ENCODE assay signal across 17 mouse cellular contexts in the genomic region with DNA sequence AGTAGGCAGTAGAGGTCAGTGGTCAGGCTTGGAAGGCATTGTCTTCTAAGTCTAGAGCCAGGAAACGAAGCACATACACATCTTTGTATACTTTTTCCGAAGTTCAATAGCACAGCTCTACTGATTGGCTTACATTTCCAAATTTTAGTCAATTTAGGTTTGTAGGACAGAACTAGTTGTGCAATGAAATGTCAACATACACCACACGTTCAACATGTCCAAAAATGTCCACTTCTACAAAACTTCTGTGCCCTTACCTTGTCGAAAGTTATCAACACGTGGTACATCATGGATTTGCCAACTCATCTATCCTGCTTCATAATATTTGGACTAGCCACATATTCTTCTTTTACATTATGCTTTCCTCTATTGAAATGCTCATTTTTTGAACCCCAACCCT. TPM values are rescaled to one million over a fixed set of nuclear protein-coding genes. Genes with fewer than 3 reads are reported as not detected.
DNase-seq lines count a peak whose midpoint lies in the region; ATAC-seq and TF ChIP-seq lines count a peak whose summit lies in the region.
"Had no signal": no experiment of that assay in that cellular context is flagged by ENCODE, and none has a peak within 500 bp of the region (broad histone marks: within the 10 kb centered on the region; RNA-seq: fewer than 3 reads in every experiment).

No protein-coding gene starts in this region.

- no peak overlapping the region for H3K4me3 ChIP-seq in liver, adult 2 months (ENCODE audit: insufficient read depth, low read depth, low read length)
- no peak overlapping the region for H3K4me3 ChIP-seq in liver, embryonic 12.5 days
- H3K4me3 ChIP-seq in liver, postnatal 0 days (ENCODE audit: low read depth, low read length): no peak overlapping the region
- no peak overlapping the region for H3K4me3 ChIP-seq in liver, embryonic 11.5 days (ENCODE audit: low read depth, low read length)

- no peak overlapping the region for H3K9ac ChIP-seq in liver, adult 2 months (ENCODE audit: low read depth, low read length)
- H3K9ac ChIP-seq in liver, embryonic 12.5 days: no peak overlapping the region
- no peak overlapping the region for H3K9ac ChIP-seq in liver, postnatal 0 days (replicated peaks)
- H3K9ac ChIP-seq in liver, embryonic 11.5 days (ENCODE audit: low read depth, low read length): no peak overlapping the region

- no peak for TF ChIP-seq EP300 in liver, postnatal 0 days (IDR thresholded peaks at IDR 0.05; ENCODE audit: low read depth)

- peaks cover 3% of the 10 kb centered on the region for H3K4me1 ChIP-seq in liver, adult 2 months (ENCODE audit: control insufficient read depth, insufficient read depth, low read length)
- H3K4me1 ChIP-seq in liver, embryonic 12.5 days: no peaks in the 10 kb centered on the region
- peaks cover 4% of the 10 kb centered on the region; the same call in 1 of the 2 replicates for H3K4me1 ChIP-seq in liver, postnatal 0 days (ENCODE audit: insufficient read depth)
- H3K4me1 ChIP-seq in liver, embryonic 11.5 days (replicated peaks; ENCODE audit: control insufficient read depth, insufficient read depth, low read length): no peaks in the 10 kb centered on the region

- no peak overlapping the region for H3K27ac ChIP-seq in liver, adult 2 months (replicated peaks; ENCODE audit: insufficient read depth, low read depth, low read length)
- no peak overlapping the region for H3K27ac ChIP-seq in liver, embryonic 12.5 days
- no peak overlapping the region for H3K27ac ChIP-seq in liver, postnatal 0 days (ENCODE audit: low read depth)
- no peak overlapping the region for H3K27ac ChIP-seq in liver, embryonic 11.5 days (ENCODE audit: low read depth, low read length)

- no peak for TF ChIP-seq CTCF in liver, adult 2 months (IDR thresholded peaks at IDR 0.05; ENCODE audit: low read depth, low read length)
- no peak for TF ChIP-seq CTCF in liver, postnatal 0 days (IDR thresholded peaks at IDR 0.05; ENCODE audit: low read depth)

- no peaks in the 10 kb centered on the region for H3K79me2 ChIP-seq in liver, adult 2 months (ENCODE audit: control insufficient read depth, insufficient read depth, low read length)

- no peak overlapping the region for H3K4me2 ChIP-seq in liver, embryonic 12.5 days
- H3K4me2 ChIP-seq in liver, postnatal 0 days (ENCODE audit: low read depth, low read length): no peak overlapping the region
- no peak overlapping the region for H3K4me2 ChIP-seq in liver, embryonic 11.5 days

- no peaks in the 10 kb centered on the region for H3K36me3 ChIP-seq in liver, adult 2 months (ENCODE audit: control insufficient read depth, insufficient read depth, low read length)
- H3K36me3 ChIP-seq in liver, embryonic 12.5 days: no peaks in the 10 kb centered on the region
- no peaks in the 10 kb centered on the region for H3K36me3 ChIP-seq in liver, postnatal 0 days (replicated peaks; ENCODE audit: insufficient read depth, low read length)
- no peaks in the 10 kb centered on the region for H3K36me3 ChIP-seq in liver, embryonic 11.5 days (ENCODE audit: control insufficient read depth, insufficient read depth, low read length)
- H3K36me3 ChIP-seq: G1E had no signal

- no peak for TF ChIP-seq POLR2A in liver, adult 2 months (IDR thresholded peaks at IDR 0.05; ENCODE audit: extremely low read depth, insufficient read depth, low read length)

- 17% methylated on average over 5 of the region's 5 CpGs for WGBS in liver, adult 2 months
- WGBS in liver, embryonic 12.5 days (ENCODE audit: insufficient replicate concordance): 53% methylated on average over 5 of the region's 5 CpGs
- WGBS in liver, postnatal 0 days (ENCODE audit: insufficient replicate concordance): 45% methylated on average over 5 of the region's 5 CpGs
- 66% methylated on average over 5 of the region's 5 CpGs for WGBS in liver, embryonic 11.5 days

- no peaks in the 10 kb centered on the region for H3K27me3 ChIP-seq in liver, adult 2 months (ENCODE audit: control insufficient read depth, insufficient read depth, low read length)
- no peaks in the 10 kb centered on the region for H3K27me3 ChIP-seq in liver, embryonic 12.5 days (replicated peaks)
- no peaks in the 10 kb centered on the region for H3K27me3 ChIP-seq in liver, postnatal 0 days (ENCODE audit: insufficient read depth, low read length)
- H3K27me3 ChIP-seq in liver, embryonic 11.5 days (replicated peaks; ENCODE audit: control insufficient read depth, insufficient read depth, low read length): no peaks in the 10 kb centered on the region
- H3K27me3 ChIP-seq: CH12.LX, Patski had no signal

- DNase-seq in liver, adult 2 months (ENCODE audit: extremely low read depth, low read depth, low spot score): peak; percentile 82
- DNase-seq in liver, postnatal 0 days: no peak
- no peak for DNase-seq in liver, embryonic 11.5 days (ENCODE audit: low spot score)
- DNase-seq: adrenal gland, adult 8-10 months; adrenal gland, postnatal 25 days; adrenal gland, postnatal 36 days; B cell, adult 2 months; cerebellum, adult 11 months; cerebellum, adult 11-12 months; cerebellum, adult 18-20 months had no signal

- no peak for ATAC-seq in liver, embryonic 12.5 days
- ATAC-seq in liver, postnatal 0 days: peak; percentile 69
- no peak for ATAC-seq in liver, embryonic 11.5 days (replicated peaks; ENCODE audit: low FRiP score)
- ATAC-seq: activated CD4-positive, CD25-positive, alpha-beta regulatory T cell, adult 4 months; CD4-positive, CD25-positive, alpha-beta regulatory T cell, adult 4 months; Patski had no signal

- no peaks in the 10 kb centered on the region for H3K9me3 ChIP-seq in liver, embryonic 12.5 days (replicated peaks)
- no peaks in the 10 kb centered on the region for H3K9me3 ChIP-seq in liver, postnatal 0 days (ENCODE audit: low read length)
- H3K9me3 ChIP-seq in liver, embryonic 11.5 days (ENCODE audit: control insufficient read depth, low read length): no peaks in the 10 kb centered on the region

RNA-seq across cellular contexts. Expression of gene Pappa, which starts 10.4 kb away (rescaled TPM):
- total RNA-seq in liver, adult 2 months (2014; rRNA removed): 0.09 and 0.13 TPM in 2 replicates
- polyA plus RNA-seq in liver, adult 2 months (2012; rRNA removed): 0.02 TPM in 1 of 2 replicates, not detected in the other
- polyA plus RNA-seq in liver, embryonic 12.5 days (2016; fragmentation: Nextera tagmentation; extraction: Ambion mirVana): 0.11 and 0.15 TPM in 2 replicates
- polyA plus RNA-seq in liver, postnatal 0 days (2015; fragmentation: Nextera tagmentation; extraction: Ambion mirVana): 0.01 and 0.02 TPM in 2 replicates
- polyA plus RNA-seq in liver, embryonic 11.5 days (2014; fragmentation: Nextera tagmentation; extraction: Ambion mirVana): 0.36 and 0.40 TPM in 2 replicates
- total RNA-seq: CH12.LX, MEL had no signal
- polyA plus RNA-seq: activated CD4-positive, CD25-positive, alpha-beta regulatory T cell, adult 4 months; G1E had no signal
